Mouse (Mus musculus): ENCODE results near the gene Glis3. TPM values are rescaled to one million over a fixed set of nuclear protein-coding genes. Genes with fewer than 3 reads are reported as not detected.

The Glis3 gene
- polyA plus RNA-seq, 1 experiment from 2014 or later: 0.85 TPM

DNA sequence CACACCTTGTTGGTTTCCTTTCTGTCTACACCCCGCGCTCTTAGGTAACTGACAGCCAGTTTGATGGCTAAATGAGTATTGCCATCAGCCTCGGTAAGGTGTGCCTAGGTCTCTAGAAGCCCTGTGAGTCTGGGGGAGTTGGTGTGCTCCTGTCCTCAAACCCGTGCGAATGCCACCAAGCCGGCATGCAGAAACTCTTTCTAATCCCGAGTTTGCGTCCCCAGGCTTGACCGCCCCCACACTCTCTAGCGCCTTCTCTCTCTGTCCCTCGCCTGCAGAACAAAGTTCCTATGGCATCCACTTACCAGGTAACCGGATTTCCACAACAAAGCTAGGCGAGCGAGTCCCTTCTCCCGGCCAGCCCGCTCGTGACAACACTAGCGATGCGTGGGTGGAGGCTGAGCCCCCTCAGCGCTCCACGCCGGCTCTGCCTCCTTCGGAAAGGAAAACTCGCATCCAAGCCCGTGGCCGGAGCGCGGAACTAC, 544 bp downstream of the Glis3 start:
- Histone ChIP-seq H3K4me1 (replicated peaks; ENCODE audit: control insufficient read depth, insufficient read depth) (peaks cover 2% of the 10 kb centered on the region; the same call in 1 of the 2 replicates), H3K4me2 (replicated peaks; ENCODE audit: low read depth) (peak overlapping the region; percentile 99), H3K4me3 (ENCODE audit: low read depth, low read length) (peak overlapping the region; percentile 66), H3K27me3 (ENCODE audit: control insufficient read depth, insufficient read depth, low read length) (0 out of 2 replicates have a peak, but pooled peaks cover 3% of the 10 kb centered on the region), H3K36me3 (ENCODE audit: control insufficient read depth, insufficient read depth, low read length) (no peaks in the 10 kb centered on the region), H3K9me3 (ENCODE audit: control insufficient read depth, low read length) (no peaks in the 10 kb centered on the region), H3K9ac (ENCODE audit: low read length) (peak overlapping the region; percentile 61), H3K27ac (replicated peaks) (0 out of 2 replicates have a peak overlapping the region, but pooled peaks have one; percentile 30)
- ATAC-seq (ENCODE audit: low FRiP score, low TSS enrichment): peak; percentile 4; the same call in 1 of the 2 replicates
- under 1% methylated on average over 26 of the region's 28 CpGs for WGBS
- no peak for TF ChIP-seq EP300 (optimal IDR thresholded peaks at IDR 0.05)
- TF ChIP-seq CTCF (IDR thresholded peaks at IDR 0.05; ENCODE audit: low read depth): no peak
- DNase-seq (ENCODE audit: low spot score): no peak

DNA sequence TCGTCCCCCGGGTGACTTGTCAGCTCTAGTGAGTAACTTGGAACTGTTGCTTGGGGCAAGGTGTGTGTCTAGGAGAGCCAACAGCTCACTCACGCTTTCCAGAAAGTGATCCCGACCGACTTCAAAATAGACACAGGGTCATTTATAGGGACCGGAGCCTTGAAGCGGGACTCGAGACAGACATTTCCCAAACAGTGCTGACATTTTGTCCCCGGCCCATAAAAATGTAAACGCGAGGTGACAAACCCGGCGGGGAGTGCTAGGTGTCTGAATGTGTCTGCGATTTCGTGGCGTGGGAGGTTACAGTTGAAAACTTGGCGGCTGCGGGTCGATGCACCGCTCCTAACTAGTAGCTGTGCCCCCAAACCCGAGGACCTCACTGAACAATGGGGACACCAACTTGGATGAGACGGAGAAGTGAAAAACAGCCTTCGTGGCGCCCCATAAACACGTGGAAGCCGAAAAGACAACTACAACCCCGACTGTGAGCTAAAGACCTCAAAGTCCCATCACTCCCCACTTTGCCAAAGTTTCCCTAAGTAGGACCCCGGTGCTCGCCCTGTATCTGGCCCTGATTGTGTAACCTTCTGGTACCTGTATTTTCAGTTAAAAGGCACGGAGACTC, 1.1 kb downstream of the Glis3 start:
- Histone ChIP-seq H3K4me3 (ENCODE audit: low read depth, low read length) (peak overlapping the region; percentile 66), H3K4me1 (replicated peaks; ENCODE audit: control insufficient read depth, insufficient read depth) (peaks cover 2% of the 10 kb centered on the region; the same call in 1 of the 2 replicates), H3K27ac (replicated peaks) (no peak overlapping the region), H3K27me3 (ENCODE audit: control insufficient read depth, insufficient read depth, low read length) (0 out of 2 replicates have a peak, but pooled peaks cover 3% of the 10 kb centered on the region), H3K9ac (ENCODE audit: low read length) (peak overlapping the region; percentile 61), H3K9me3 (ENCODE audit: control insufficient read depth, low read length) (no peaks in the 10 kb centered on the region), H3K36me3 (ENCODE audit: control insufficient read depth, insufficient read depth, low read length) (no peaks in the 10 kb centered on the region), H3K4me2 (replicated peaks; ENCODE audit: low read depth) (peak overlapping the region; percentile 99)
- DNase-seq (ENCODE audit: low spot score): peak; percentile 33
- WGBS: under 1% methylated on average over 30 of the region's 30 CpGs
- no peak for ATAC-seq (ENCODE audit: low FRiP score, low TSS enrichment)
- TF ChIP-seq EP300 (optimal IDR thresholded peaks at IDR 0.05): no peak

GRCm38 (mm10) chr19:28677728-28678438, 2.0 kb downstream of the Glis3 start:
- H3K4me3 ChIP-seq (ENCODE audit: low read depth, low read length): peak overlapping the region; percentile 66
- H3K36me3 ChIP-seq (ENCODE audit: control insufficient read depth, insufficient read depth, low read length): no peaks in the 10 kb centered on the region
- peak overlapping the region; percentile 61 for H3K9ac ChIP-seq (ENCODE audit: low read length)
- peak; percentile 60 for ATAC-seq (ENCODE audit: low FRiP score, low TSS enrichment)
- peak; percentile 59 for DNase-seq (ENCODE audit: low spot score)
- WGBS: 2% methylated on average over 32 of the region's 32 CpGs
- H3K9me3 ChIP-seq (ENCODE audit: control insufficient read depth, low read length): no peaks in the 10 kb centered on the region
- TF ChIP-seq EP300 (optimal IDR thresholded peaks at IDR 0.05): no peak
- TF ChIP-seq CTCF (IDR thresholded peaks at IDR 0.05; ENCODE audit: low read depth): peak; percentile 26
- H3K4me1 ChIP-seq (replicated peaks; ENCODE audit: control insufficient read depth, insufficient read depth): peaks cover 2% of the 10 kb centered on the region; the same call in 1 of the 2 replicates
- H3K4me2 ChIP-seq (replicated peaks; ENCODE audit: low read depth): peak overlapping the region; percentile 99
- H3K27ac ChIP-seq (replicated peaks): no peak overlapping the region
- H3K27me3 ChIP-seq (ENCODE audit: control insufficient read depth, insufficient read depth, low read length): 0 out of 2 replicates have a peak, but pooled peaks cover 3% of the 10 kb centered on the region

DNA sequence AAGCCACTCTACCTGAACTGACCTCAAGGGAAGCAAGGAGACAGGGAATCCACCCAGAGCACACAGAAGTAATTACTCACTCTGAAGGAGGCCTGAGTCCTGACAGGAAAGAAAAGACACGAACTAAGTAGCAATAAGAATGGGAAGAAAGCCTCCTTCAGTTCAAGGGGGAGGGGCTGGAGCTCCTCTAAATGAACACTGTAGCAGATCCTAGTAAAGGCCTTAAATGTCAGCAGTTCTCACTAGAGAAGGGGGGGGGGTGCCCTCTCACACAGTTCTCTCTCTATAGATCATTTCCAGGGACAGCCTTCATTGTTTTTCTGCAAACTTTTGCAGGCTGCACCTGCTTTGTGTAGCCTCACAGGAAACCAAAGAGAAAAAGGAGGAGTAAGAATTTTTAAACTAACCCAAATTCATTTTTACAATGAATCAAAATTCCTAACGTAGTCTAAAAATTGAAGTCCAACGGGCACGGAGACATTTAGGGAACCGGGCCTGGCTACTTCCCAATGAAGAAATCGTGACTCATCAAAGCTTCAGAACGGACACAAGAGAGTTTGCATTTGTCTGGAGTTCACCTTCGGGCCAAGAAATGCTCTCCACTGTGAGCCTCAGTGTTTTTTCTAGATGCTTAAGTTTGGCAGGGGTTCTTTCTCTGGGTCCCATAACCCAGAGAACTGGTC, 2.7 kb downstream of the Glis3 start:
- peak overlapping the region; percentile 99 for H3K4me2 ChIP-seq (replicated peaks; ENCODE audit: low read depth)
- H3K9me3 ChIP-seq (ENCODE audit: control insufficient read depth, low read length): no peaks in the 10 kb centered on the region
- H3K4me3 ChIP-seq (ENCODE audit: low read depth, low read length): no peak overlapping the region
- H3K36me3 ChIP-seq (ENCODE audit: control insufficient read depth, insufficient read depth, low read length): no peaks in the 10 kb centered on the region
- peaks cover 2% of the 10 kb centered on the region; the same call in 1 of the 2 replicates for H3K4me1 ChIP-seq (replicated peaks; ENCODE audit: control insufficient read depth, insufficient read depth)
- H3K27ac ChIP-seq (replicated peaks): no peak overlapping the region
- WGBS: 23% methylated on average over 8 of the region's 8 CpGs
- H3K27me3 ChIP-seq (ENCODE audit: control insufficient read depth, insufficient read depth, low read length): 0 out of 2 replicates have a peak, but pooled peaks cover 3% of the 10 kb centered on the region
- ATAC-seq (ENCODE audit: low FRiP score, low TSS enrichment) (no peak), DNase-seq (ENCODE audit: low spot score) (no peak)
- H3K9ac ChIP-seq (ENCODE audit: low read length): no peak overlapping the region
- no peak for TF ChIP-seq EP300 (optimal IDR thresholded peaks at IDR 0.05)
- TF ChIP-seq CTCF (IDR thresholded peaks at IDR 0.05; ENCODE audit: low read depth): no peak

- Histone ChIP-seq H3K4me2 (replicated peaks; ENCODE audit: low read depth) (no peak overlapping the region), H3K9me3 (ENCODE audit: control insufficient read depth, low read length) (no peaks in the 10 kb centered on the region), H3K4me1 (replicated peaks; ENCODE audit: control insufficient read depth, insufficient read depth) (no peaks in the 10 kb centered on the region), H3K9ac (ENCODE audit: low read length) (no peak overlapping the region), H3K4me3 (ENCODE audit: low read depth, low read length) (no peak overlapping the region), H3K36me3 (ENCODE audit: control insufficient read depth, insufficient read depth, low read length) (no peaks in the 10 kb centered on the region), H3K27ac (replicated peaks) (no peak overlapping the region), H3K27me3 (ENCODE audit: control insufficient read depth, insufficient read depth, low read length) (no peaks in the 10 kb centered on the region)
- no peak for TF ChIP-seq EP300 (optimal IDR thresholded peaks at IDR 0.05)
- TF ChIP-seq CTCF (IDR thresholded peaks at IDR 0.05; ENCODE audit: low read depth): no peak
- no peak for ATAC-seq (ENCODE audit: low FRiP score, low TSS enrichment)
- no peak for DNase-seq (ENCODE audit: low spot score)
- 58% methylated on average over 9 of the region's 9 CpGs for WGBS
Measured at GRCm38 (mm10) chr19:28663781-28664180, 16.1 kb downstream of the Glis3 start.

Measured in stomach, postnatal 0 days (tissue).